Mouse (Mus musculus) monocyte, adult 5-6 weeks (primary cell): Measurements from ENCODE around the gene Astn2. TPM values are rescaled to one million over a fixed set of nuclear protein-coding genes. Genes with fewer than 3 reads are reported as not detected.

Experiments
- ATAC-seq: fragments of 153-309, 156-312 bp; replicated peaks from 2 replicates; pipeline ENCODE4 v1.8.0; 2017; ENCODE audit warnings: mild to moderate bottlenecking; ENCODE audit not compliant: low TSS enrichment, insufficient number of reproducible peaks, severe bottlenecking, poor library complexity, low FRiP score
- total RNA-seq: library from RNA; stranded (forward); fragments of 200-1000, 200-491, 200-594 nt; gene quantifications from 3 replicates; pipeline ENCODE4 v1.2.3, GENCODE M21; 2017

The Astn2 gene
- total RNA-seq, 1 experiment from 2014 or later, result not detected

GRCm38 (mm10) chr4:66321051-66321450 lies 83.4 kb downstream of the Astn2 start:
- ATAC-seq, result no peak

- no peak for ATAC-seq
Measured at GRCm38 (mm10) chr4:66314806-66315484, 89.5 kb downstream of the Astn2 start.

GRCm38 (mm10) chr4:66312733-66313132 lies 91.7 kb downstream of the Astn2 start:
- no peak for ATAC-seq

GRCm38 (mm10) chr4:66310315-66311020 lies 93.9 kb downstream of the Astn2 start:
- no peak for ATAC-seq

- no peak for ATAC-seq
Measured at GRCm38 (mm10) chr4:66306377-66306776, 98.0 kb downstream of the Astn2 start.

- no peak for ATAC-seq
Measured at GRCm38 (mm10) chr4:66302686-66303310, 101.6 kb downstream of the Astn2 start.

- no peak for ATAC-seq
Measured at GRCm38 (mm10) chr4:66285034-66285433, 119.4 kb downstream of the Astn2 start.

- ATAC-seq, result no peak
Measured at GRCm38 (mm10) chr4:66276096-66276495, 128.3 kb downstream of the Astn2 start.

GRCm38 (mm10) chr4:66271550-66272117 lies 132.8 kb downstream of the Astn2 start:
- ATAC-seq, result no peak

- ATAC-seq, result no peak
Measured at GRCm38 (mm10) chr4:66264031-66264430, 140.4 kb downstream of the Astn2 start.

- ATAC-seq, result no peak
Measured at GRCm38 (mm10) chr4:66261276-66261675, 143.1 kb downstream of the Astn2 start.

- no peak for ATAC-seq
Measured at GRCm38 (mm10) chr4:66258905-66259304, 145.5 kb downstream of the Astn2 start.

GRCm38 (mm10) chr4:66254695-66255492 lies 149.5 kb downstream of the Astn2 start:
- no peak for ATAC-seq

- ATAC-seq, result no peak
Measured at GRCm38 (mm10) chr4:66248521-66248920, 155.9 kb downstream of the Astn2 start.

GRCm38 (mm10) chr4:66242683-66243082 lies 161.7 kb downstream of the Astn2 start:
- no peak for ATAC-seq

- ATAC-seq, result no peak
Measured at GRCm38 (mm10) chr4:66232799-66233198, 171.6 kb downstream of the Astn2 start.

GRCm38 (mm10) chr4:66232350-66232749 lies 172.1 kb downstream of the Astn2 start:
- no peak for ATAC-seq

- ATAC-seq, result no peak
Measured at GRCm38 (mm10) chr4:66230735-66231134, 173.7 kb downstream of the Astn2 start.
